Mouse (Mus musculus): ENCODE data around the gene Vwa3b.
A peak's percentile ranks its signal among the peaks of the same experiment; 100 is the strongest.
"Not testable (repeated sequence)": the region's sequence is repeated elsewhere in the genome, so short reads cannot be mapped to it uniquely, and the experiment has no call there.

The Vwa3b gene

GRCm38 (mm10) chr1:37025962-37026686, at the start of gene Vwa3b:
Vwa3b (plus strand) TSS chr1:37026596.
- no peak for DNase-seq (ENCODE audit: inconsistent ontology term)

DNA sequence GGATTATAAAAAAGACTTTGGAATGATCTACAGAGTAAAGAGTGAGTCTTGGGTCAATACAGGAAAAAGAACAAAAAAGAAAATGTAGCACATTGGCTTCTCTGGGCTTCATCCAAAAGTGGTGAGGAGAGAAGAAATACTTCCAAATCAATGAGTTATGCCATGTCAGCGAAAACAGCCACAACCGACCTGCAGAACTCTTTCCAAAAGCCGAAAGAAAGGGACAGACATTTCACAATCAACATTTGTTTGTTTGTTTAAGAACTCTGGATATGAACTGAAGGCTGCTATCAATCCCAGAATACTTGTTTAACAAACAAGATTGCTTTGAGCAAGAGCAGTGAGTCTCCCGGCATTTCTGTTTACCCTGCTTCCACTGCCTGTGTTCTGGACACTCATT, 49.6 kb upstream of the Vwa3b start:
- DNase-seq (ENCODE audit: inconsistent ontology term) = no peak

DNA sequence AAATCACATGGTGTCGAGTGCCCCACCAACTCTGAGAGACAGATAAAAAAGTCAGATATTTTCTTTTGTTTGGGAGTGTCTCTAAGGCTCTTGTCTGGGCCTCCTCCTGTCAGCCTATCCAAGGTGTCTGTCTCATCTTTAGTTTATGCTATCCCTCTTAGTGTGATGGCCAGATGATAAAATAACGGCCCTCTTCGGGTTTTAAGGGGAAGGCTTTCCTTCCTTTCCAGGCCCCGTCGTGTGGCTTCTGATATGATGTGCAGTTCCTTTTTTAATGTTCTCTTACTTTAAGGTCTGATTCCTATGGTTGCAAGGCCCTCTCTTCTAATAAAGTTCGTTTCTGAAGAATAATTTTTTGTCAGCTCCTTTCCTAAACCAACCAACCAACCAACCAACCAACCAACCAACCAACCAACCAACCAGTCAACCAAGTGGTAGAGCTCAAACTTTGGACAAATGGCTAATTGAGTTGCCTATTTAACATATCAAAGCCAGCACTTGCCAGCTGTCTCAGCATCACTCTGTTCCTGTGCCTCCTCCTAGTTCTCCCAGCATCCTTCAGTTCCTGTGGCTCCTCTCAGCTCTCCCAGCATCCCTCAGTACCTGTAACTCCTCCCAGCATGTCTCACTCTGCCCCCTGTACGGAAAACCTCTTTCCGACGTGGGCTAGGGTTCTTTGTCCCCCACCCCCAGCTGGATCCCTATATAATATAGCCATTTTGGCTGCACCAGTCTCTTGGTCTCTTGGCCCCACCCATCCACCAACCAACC, 44.0 kb upstream of the Vwa3b start:
- DNase-seq (ENCODE audit: inconsistent ontology term) = no peak

GRCm38 (mm10) chr1:36983754-36984153, 42.6 kb upstream of the Vwa3b start:
- no peak for DNase-seq (ENCODE audit: inconsistent ontology term)

- no peak for DNase-seq (ENCODE audit: inconsistent ontology term)
Measured at GRCm38 (mm10) chr1:36984406-36984805, 42.0 kb upstream of the Vwa3b start.

DNA sequence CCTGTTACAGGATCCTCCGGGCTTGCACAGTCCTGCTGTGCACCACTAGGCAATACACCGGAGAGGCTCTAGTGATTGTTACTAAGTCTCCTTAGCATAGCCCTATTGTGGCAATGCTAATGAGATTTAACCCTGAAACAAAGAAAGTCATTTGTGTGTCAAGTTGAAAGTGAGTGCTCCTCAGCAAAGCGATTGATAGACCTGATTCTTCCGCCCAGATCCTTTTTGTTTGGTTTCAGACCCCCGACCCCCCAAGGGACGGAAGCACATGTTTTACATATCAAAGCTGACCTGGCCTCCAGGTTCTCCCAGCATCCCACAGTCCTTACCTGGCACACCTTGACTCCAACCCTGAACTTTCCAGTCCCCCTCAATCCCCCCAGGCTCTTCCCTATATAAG, 40.5 kb upstream of the Vwa3b start:
- no peak for DNase-seq (ENCODE audit: inconsistent ontology term)

DNA sequence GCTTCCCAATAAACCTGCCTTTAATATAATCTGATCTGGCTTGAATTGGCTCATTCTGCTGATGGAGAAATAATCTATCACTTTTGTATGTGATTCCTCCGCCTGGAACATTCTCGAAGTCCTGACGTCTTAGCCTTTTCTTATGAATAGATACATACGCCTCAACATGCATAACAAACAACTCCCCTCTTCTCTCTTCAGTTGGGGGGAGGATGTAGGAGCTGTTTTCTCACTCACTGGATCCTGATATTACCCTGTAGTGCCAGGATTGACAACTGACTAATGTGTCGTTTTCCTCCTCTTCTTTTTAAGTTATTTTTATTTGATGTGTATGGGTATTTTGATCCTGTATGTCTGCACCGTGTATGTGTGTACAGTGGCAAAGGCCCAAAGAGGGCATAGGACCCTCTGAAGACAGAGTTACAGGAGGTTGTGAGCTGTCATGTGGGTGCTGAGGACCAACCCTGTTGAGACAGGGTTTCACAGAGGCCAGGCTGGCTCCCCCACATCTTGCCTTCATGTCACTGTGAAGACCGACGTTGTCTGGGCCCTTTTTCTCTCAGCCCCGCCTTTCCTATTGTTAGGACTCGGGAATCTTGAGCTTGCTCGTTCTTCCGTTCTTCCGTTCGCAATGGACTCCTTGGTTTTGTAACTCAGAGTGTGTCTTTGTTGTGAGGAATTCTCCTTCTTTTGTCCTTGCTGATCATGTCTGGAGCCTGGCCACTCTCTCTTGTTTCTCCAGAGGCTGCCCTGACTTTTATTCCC, 39.8 kb upstream of the Vwa3b start:
- no peak for DNase-seq (ENCODE audit: inconsistent ontology term)

DNA sequence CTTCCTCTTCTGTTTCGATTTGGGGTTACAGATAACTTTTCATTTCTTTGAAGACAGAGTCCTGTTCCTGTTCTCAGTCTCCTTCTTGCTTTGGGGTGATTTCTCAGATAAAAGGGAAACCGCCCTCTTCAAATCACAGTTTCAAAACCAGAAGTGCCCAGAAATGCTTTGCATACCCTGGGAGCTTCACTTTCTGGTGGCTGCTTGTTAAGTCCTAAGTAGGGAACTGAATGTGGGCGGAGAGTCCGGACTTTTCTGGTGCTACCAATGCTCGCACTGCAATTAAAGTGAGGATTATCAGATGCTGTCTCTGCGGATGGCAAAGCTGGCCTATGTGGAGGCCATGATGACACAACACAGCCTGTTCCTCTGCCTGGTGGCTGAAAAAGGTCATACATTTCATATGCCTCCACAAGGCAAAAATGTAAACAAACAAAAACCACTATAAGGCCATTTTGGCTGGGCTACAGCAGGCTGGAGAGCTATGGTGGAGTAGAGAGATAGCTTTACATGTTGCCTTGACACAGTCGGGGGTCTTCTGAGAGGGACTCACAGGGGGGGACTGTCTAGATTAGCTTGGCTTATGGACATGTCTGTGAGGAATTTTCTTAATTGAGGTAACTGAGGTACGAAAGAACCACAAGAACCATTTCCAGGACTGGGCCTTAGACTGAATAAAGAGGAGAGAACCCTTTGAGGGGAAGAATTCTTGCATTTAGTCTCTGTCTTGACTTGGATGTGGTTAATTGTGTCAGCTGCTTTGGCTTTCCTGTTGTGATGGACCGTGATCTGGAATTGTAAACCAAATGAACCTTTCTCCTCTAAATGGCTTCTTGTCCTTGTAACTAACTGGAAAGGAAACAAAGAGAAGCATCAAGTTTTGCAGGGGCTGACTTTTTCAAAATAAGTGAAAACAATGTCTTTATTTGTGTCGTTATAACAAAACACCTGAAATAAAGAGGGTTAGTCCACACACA, 38.9 kb upstream of the Vwa3b start:
- peak; percentile 16 for DNase-seq (ENCODE audit: inconsistent ontology term)

GRCm38 (mm10) chr1:36988161-36988560, 38.2 kb upstream of the Vwa3b start:
- no peak for DNase-seq (ENCODE audit: inconsistent ontology term)

DNA sequence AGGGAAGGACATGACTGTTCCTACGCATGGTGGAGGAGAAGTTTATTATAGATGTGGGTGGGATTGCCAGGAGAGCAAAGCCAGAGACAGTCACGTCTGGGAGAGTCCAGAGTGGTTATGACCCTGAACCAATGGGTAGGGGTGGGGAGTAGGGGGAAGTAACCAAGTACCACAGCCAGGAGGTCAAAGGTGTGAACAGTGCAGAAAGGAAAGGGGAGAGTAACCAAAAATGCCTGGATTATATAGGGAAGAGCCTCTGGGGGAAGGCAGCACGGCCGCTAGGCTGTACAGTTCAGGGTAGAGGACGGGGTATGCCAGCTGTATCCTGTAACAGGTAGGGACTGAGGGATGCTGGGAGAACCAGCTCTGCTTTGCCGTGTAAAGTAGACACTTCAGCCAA, 37.8 kb upstream of the Vwa3b start:
- no peak for DNase-seq (ENCODE audit: inconsistent ontology term)

- DNase-seq (ENCODE audit: inconsistent ontology term) = no peak
Measured at GRCm38 (mm10) chr1:36994296-36994695, 32.1 kb upstream of the Vwa3b start.

GRCm38 (mm10) chr1:36995760-36996159, 30.6 kb upstream of the Vwa3b start:
- no peak for DNase-seq (ENCODE audit: inconsistent ontology term)

- no peak for DNase-seq (ENCODE audit: inconsistent ontology term)
Measured at GRCm38 (mm10) chr1:36996561-36997213, 29.7 kb upstream of the Vwa3b start.

- no peak for DNase-seq (ENCODE audit: inconsistent ontology term)
Measured at GRCm38 (mm10) chr1:37000307-37000706, 26.1 kb upstream of the Vwa3b start.

GRCm38 (mm10) chr1:37001636-37002315, 24.6 kb upstream of the Vwa3b start:
- DNase-seq (ENCODE audit: inconsistent ontology term) = no peak

GRCm38 (mm10) chr1:37002316-37003008, 23.9 kb upstream of the Vwa3b start:
- no peak for DNase-seq (ENCODE audit: inconsistent ontology term)

DNA sequence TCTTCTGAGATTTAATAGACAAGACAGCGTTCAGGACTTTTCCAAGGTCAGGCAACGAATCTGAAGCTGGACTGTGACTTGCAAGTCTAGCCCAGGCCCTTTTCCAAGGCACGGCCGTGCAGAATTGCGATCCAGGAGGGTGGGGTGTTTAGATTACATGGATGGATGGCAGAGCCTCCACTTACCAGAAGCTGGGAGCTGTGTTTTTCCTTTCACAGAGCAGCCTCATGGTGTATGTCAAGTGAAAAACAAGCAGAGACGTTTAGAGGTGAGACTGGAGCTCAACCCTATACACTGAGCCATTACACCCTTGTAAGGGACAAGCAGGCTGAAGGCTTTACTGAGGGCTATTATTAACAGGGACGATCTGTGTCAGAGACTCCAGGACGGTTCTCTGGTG, 21.9 kb upstream of the Vwa3b start:
- DNase-seq (ENCODE audit: inconsistent ontology term) = no peak

DNA sequence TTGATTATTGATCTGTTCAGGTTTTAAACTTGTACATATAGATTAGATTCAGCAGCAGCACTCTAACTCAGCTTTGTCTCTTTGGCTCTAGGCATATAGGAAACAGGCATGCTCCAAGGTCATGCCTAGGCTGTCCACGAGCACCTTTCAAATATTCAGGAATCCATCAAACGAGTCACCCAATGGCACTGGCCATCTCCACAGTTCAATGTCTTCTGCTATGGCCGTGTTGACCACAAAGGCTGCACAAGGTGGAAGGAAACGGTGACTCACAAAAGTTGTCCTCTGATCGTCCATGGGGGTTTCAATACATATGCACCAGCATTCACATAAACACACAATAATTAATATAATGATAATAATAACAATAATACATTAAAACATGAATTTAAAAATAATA, 21.4 kb upstream of the Vwa3b start:
- DNase-seq (ENCODE audit: inconsistent ontology term) = no peak

- not testable (repeated sequence) for DNase-seq (ENCODE audit: inconsistent ontology term)
Measured at GRCm38 (mm10) chr1:37006529-37006928, 19.9 kb upstream of the Vwa3b start.

DNA sequence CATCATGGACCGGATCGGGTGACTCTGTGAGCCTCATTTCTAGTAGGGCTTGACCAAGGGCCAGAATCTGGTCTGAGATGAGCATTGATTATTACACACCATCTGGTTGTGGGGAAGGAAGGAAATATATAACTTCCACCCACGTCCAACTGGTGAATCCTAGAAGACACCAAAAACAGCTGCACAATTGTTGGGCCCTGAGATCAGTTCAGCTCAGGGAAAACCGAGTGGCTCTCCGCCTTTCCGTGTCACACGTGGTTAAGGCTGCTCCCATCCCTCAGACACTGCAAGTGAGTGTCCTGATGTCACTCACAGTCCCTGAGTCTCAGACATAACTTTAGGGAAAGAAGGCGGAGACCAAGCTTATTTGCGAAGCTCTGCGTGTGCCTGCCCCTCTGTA, 16.5 kb upstream of the Vwa3b start:
- no peak for DNase-seq (ENCODE audit: inconsistent ontology term)
